Mouse (Mus musculus) yolk sac, embryonic 10.5 days (tissue): Measurements from ENCODE around the gene Mknk1.

Experiments
- DNase-seq: peaks from one replicate; pipeline ENCODE4 v3.0.0-alpha.2; 2017; ENCODE audit warnings: low spot score

The Mknk1 gene

GRCm38 (mm10) chr4:115838696-115839641 is at the start of gene Mknk1:
TSS of gene Mknk1 (plus strand) at chr4:115839198.
- DNase-seq: peak; percentile 92

DNA sequence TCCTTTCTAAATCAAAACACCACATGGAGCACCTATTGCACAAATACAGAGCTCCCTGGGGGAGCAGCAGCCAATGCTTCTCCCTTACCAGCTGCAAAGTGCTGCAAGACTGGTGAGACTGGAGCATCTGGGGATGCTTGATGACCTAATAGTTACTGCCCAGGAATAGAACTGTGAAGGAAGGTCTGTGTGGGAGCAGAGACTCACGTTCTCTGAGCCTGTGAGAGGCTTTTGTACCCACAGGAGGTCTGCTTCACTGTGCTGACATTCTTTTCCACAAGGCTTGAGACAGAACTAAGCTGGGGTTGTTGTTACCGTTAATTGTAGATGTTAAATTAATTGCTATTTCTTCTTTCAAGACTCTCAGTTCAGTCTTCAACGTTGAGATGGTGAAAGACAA is 48.1 kb upstream of the Mknk1 start:
- no peak for DNase-seq

GRCm38 (mm10) chr4:115795360-115795759 is 43.6 kb upstream of the Mknk1 start:
- DNase-seq: no peak

- DNase-seq: no peak
Measured at GRCm38 (mm10) chr4:115799981-115800380, 39.0 kb upstream of the Mknk1 start.

- no peak for DNase-seq
Measured at GRCm38 (mm10) chr4:115812326-115812725, 26.7 kb upstream of the Mknk1 start.

GRCm38 (mm10) chr4:115815606-115816005 is 23.4 kb upstream of the Mknk1 start:
- DNase-seq: no peak

DNA sequence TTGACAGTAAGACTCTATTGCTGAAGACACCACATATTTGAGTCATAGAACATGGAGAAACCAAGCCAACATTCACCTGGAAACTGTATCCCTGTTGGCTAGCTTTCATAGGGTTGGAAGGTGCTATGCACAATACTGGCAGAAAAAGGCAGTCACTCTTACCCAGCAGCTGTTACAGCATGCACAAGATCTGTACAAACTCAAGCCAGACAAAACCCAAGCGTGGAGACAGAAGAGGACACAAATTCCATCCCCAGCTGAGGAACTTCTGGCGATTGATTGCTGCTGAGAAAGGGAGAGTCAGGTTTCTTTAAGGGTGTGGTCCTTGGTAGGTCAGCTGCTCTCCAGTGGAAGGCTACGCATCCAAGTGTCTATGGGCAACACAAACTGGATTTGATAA is 18.8 kb upstream of the Mknk1 start:
- no peak for DNase-seq

DNA sequence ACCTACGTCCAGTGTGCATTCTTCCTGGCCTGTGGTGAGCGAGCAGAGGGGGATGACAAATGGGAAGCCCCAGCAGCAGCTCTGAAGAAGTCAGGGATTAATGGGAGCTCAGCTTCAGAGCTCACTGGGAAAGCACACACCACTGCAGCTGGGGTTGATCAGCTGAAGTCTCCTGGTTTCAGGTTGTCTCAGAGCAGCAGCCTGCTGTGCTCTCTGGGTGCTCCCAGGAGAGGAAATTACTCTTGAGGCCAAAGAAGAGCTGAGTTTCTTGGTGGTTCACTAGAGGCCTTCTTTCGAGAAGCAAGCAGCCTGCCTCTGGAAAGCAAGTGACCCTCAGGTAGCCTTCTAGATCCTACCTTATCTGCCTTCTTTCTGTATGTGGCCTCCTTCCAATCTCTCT is 18.1 kb upstream of the Mknk1 start:
- DNase-seq: no peak

DNA sequence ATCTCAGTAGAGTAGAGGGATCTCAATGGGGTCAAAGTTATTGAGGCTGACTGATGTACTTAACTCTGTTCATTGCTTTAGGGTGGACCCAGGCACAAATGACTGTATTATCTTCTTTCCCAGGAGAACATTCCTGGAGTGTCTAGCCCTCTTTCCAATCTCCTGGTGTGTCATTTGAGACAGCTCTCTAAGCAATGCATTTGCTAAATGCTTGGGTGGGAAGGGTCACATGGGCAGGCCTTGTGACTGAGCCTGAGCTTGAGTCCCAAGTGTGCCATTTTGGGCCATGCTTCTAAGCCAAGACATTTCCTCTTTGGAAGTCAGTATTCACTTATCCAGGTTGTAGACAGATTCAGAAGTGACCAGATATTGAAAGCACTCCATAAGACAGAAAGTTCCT is 17.6 kb upstream of the Mknk1 start:
- DNase-seq: no peak

GRCm38 (mm10) chr4:115821928-115822327 is 17.1 kb upstream of the Mknk1 start:
- DNase-seq: no peak

DNA sequence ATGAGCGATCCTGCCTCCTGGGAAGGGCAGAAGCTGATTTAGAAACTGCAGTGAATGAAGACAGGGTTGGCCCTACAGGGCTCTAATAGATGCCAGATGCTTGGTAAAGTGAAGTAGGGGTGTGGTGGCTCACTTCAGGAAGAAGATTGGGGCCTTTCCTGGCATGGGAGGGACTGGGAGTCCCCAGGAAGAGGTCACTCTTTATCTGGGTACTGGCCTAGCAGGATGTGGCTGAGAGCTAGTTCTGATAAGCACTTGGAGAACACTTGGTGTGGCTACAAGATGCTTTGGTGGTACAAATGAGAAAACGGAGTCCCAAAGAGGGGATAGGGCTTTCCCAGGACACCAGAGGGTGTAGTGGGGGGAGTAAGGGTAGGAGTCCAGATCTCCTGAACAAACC is 14.8 kb upstream of the Mknk1 start:
- no peak for DNase-seq

DNA sequence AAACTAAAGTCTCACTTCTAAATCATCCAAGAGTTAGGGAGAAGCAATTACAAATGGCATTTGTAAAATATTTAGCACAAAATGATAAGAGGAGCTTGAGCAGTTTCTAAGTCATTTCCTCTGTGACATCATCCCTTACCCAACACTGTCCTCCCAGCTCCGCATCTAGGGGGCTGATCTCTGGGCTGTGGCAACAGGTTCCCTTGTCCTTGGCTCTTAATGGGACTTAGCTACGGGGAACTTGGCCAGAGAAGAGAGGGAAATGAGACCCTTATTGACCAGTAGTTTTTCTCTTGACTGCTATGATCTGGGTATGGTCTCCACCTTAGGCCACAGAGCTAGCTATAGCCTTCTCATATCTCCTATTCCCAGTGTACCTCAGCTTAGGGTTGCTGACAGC is 13.7 kb upstream of the Mknk1 start:
- DNase-seq: no peak

DNA sequence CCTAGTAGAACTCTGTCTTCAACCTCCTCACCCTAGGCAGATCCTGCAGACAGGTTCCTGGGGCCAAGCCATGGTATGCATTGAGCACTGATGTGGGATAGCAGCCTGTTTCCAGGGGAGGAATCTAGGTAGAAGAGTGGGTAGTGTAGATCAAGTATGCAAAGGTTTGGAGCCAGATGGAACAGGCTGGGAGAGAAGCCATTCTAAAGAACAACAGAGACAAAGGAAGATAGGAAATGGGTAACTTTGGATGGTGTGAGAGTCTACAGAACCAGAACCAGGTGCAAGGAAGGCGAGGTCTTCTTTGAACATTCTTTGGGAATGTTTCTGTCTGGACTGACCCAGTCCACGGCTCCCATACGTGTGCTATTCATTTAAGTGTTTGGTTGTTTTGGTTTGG is 11.9 kb upstream of the Mknk1 start:
- no peak for DNase-seq

DNA sequence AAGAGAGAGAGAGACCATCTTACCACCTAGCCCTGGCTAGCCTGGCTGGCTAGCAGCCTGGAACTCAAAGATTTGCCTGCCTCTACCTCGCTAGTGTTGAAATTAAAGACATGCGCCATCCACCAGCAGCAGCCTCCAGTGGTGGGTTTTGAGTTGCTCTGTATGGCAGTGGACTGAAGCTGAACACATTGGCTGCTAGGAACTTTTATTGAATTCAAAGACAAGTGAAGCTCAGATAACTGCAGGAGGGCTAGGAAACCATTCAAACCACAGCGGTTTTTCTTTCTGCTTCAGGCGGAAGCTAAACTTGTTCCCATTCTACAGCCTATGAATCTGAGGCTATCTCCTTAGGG is 11.5 kb upstream of the Mknk1 start:
- no peak for DNase-seq

GRCm38 (mm10) chr4:115827888-115828571 is 11.0 kb upstream of the Mknk1 start, which contains the start of gene Mob3c:
TSS of gene Mob3c (plus strand) at chr4:115828092.
- peak; percentile 93 for DNase-seq

DNA sequence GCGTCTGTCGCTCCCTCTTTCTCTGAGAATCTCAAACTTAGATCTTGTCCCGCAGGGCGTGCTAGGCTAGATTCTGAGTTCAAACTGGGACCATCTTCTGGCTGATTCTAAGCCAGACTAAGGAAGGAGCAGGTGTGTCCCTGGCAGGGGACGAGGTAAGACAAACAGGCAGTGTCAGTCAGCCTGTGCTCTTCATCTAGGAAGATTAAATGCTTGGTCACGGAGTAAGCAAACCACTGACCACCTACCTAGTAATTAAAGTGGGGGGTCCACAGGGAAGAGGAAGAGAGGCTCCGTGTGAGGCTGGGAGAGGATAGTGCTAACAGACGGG is 10.5 kb upstream of the Mknk1 start:
- DNase-seq: no peak

DNA sequence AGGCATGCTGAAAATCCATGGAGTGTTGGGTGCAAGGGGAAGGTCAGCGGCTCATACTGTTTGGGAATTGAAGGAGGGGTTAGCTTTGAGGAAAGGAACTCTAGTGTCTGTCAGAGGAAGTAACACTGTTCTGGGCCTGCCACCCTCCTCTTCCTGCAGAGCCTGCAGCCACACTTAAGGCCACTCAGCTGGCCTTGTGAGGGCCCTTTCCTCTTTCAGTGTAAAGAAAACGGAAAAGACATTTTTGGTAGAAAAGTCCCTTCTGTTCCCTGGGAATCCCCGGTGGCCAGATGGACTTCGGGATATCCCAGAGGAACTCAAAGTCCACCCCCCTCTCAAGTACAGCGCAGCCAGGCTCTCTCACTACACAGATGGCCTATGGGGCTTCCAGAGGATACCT is 8.5 kb upstream of the Mknk1 start:
- DNase-seq: no peak

DNA sequence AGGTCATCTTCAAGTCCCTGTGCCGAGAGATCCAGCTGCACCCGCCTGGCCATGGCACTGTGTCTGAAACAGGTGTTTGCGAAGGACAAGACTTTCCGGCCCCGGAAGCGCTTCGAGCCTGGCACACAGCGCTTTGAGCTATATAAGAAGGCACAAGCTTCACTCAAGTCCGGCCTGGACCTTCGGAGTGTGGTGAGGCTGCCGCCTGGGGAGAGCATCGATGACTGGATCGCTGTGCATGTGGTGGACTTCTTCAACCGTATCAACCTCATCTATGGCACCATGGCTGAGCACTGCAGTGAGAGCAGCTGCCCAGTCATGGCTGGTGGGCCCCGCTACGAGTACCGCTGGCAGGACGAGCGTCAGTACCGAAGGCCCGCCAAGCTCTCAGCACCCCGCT is 7.8 kb upstream of the Mknk1 start:
- no peak for DNase-seq

DNA sequence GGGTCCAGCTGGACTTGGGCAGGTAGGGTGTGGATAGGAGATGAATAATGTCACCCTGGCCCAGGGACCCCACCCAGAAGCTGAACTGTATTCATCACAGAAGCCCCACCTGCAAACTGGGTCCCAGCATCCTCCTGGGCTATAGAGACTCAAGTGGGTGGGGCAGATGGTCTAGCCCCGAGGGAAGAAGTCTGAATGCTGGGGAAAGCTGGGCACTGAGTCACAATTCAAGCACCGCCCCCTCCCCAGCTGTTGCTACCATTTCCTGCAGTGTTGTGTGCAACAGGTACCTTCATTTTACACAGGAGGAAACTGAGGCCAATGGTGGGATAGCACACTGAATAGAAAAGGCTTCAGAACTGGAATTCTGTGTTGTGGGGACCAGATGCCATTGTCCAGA is 7.0 kb upstream of the Mknk1 start:
- no peak for DNase-seq

DNA sequence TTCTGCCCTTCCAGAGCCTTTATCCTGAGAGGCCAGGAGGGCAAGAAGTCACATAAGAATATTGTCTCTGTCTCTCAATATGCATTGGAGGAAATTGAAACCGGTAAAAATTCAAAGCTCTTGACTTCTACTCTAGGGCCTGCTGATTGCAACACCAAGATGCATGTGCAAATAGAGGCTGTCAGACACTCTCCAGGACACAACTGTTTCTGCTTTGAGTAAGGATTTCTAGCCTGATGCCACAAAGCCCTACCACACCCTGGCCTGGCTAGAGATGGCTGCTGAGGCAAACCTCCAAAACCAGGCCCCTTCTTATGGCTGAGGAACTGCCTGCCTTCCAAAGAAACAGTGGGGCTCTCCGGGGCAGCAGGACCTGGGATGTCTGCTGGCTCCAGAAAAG is 3.4 kb upstream of the Mknk1 start:
- no peak for DNase-seq

- DNase-seq: no peak
Measured at GRCm38 (mm10) chr4:115838196-115838595, 802 bp upstream of the Mknk1 start.

- no peak for DNase-seq
Measured at GRCm38 (mm10) chr4:115839956-115840355, 958 bp downstream of the Mknk1 start.

DNA sequence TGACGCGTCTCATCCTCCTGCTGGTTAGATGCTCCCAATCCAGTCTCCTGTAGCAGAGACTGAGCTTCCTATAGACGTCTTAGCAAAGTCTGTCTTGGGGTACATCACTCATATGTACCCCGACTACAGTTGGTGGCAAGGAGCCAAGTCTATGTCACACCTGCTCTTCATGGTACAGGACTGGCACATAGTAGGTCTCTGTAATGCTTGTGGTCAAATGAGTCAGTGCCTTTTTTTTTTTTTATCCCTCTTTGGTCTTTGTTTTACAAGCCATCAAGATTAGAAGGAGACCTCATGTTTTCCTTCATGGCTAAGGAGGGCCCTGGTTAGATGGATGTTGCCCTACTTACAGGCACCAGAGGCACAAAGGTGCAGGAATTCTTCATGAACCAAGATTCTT is 1.8 kb downstream of the Mknk1 start:
- no peak for DNase-seq

- no peak for DNase-seq
Measured at GRCm38 (mm10) chr4:115846656-115847055, 7.7 kb downstream of the Mknk1 start.
